Mouse (Mus musculus) left cerebral cortex, postnatal 25 days (tissue): ENCODE data around the gene Bex4. TPM values are rescaled to one million over a fixed set of nuclear protein-coding genes. Genes with fewer than 3 reads are reported as not detected.

Experiments used
- DNase-seq, 2 experiments: peaks; one replicate each; pipeline ENCODE4 v3.0.0; 2022; ENCODE audit warnings: low spot score in 2 of 2, mixed read lengths in 1 of 2
- intact Hi-C: fragments of 180-260 bp; cut with DNase I; formaldehyde crosslinking; loops from one replicate; pipeline ENCODE4 v1.15.1; 2025
- microRNA-seq, 2 experiments: library from miRNA; unstranded; fragments of <30 nt; microRNA quantifications; one replicate each; pipeline ENCODE4 v1.2.0; 2022
- total RNA-seq, 2 experiments: library from RNA; stranded (reverse); gene quantifications; 2 replicates each; pipeline ENCODE4 v1.2.3; 2021

Bex4 gene
- total RNA-seq, 2 experiments from 2014 or later, result 19.8 to 22.3 TPM

DNA sequence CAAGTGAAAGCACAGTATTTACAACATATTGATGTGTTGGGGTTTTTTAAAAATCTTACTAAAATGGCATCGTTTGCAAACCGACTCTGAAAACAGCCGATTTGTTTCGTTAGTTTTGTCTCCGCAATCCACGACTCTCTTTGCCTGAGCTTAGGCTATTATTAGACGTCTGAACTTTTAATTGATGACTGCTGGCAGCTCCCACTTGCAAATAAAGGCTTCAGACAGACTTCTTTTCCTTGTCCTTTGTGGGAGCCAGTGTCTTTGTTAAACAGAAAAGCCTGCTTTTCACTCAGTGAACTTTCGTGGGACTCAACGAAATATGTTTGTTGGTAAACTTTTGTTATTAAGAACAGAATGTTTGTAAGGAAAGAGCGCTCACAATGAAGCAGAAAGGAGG lies 34.0 kb downstream of the Bex4 start:
- intact Hi-C loops, result no loop called here
- no peak for DNase-seq

DNA sequence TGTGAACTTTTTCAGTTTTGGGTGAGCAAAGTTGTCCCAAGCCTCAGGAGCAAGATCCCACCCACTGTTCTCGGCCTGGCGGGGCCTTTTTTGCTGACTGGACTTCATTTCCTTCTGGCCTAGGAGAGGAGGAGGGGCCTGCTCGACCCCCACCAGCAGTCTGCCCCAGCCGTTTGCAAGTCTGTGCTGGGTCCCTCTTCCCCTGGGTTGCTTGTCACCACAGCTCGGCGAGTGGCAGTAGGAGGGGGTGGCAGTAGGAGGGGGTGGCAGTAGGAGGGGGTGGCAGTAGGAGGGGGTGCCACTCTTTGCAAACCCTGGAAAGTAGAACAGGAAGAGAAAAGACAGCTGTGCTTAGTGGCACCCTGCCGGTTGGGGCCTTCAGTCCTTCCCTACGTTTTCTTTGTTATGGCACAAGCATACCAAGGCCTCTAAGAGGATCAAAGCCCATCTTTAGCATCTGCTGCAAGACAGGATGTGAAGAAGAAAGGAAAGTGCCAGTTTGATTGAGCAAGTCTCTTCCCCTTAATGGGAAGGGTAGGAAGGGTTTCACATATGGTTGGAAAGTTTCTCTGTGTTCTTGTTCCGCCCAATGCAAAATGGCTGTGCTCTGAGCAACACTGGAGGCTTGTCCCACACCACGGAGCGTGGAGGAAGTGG lies 42.2 kb downstream of the Bex4 start:
- no peak for DNase-seq
- intact Hi-C loops, result no loop called here

GRCm38 (mm10) chrX:136183107-136183506 lies 44.3 kb downstream of the Bex4 start:
- DNase-seq, result no peak
- intact Hi-C loops, result no loop called here

Small RNA genes lying within 50 kb of the gene (microRNA-seq; reads per million reads assigned to microRNA genes)
- gene Mir6383, result 0 reads per million in 2 experiments

Other genes with a start within 250 kb of the Bex4 start
- 10 to 100 TPM; 66.2 to 75.0 TPM for gene Arxes2, start 145.2 kb upstream of the Bex4 start, total RNA-seq
- 10 to 100 TPM; 40.7 to 41.9 TPM for gene Arxes1, start 105.6 kb upstream of the Bex4 start, total RNA-seq
- gene Bex2, start 70.8 kb upstream of the Bex4 start, total RNA-seq, result 100 to 1,000 TPM; 384 to 394 TPM
- not detected for gene Nxf3, start 53.7 kb upstream of the Bex4 start, total RNA-seq
- gene Tceal8, start 33.3 kb downstream of the Bex4 start, total RNA-seq, result 10 to 100 TPM; 32.8 to 45.5 TPM
- 100 to 1,000 TPM; 125 to 156 TPM for gene Tceal5, start 64.9 kb downstream of the Bex4 start, total RNA-seq
- 1 to 10 TPM; 1.9 to 2.2 TPM for gene Tceal7, start 75.8 kb downstream of the Bex4 start, total RNA-seq
- gene Bex1, start 76.5 kb downstream of the Bex4 start, total RNA-seq, result 10 to 100 TPM; 87.8 to 89.8 TPM
- 100 to 1,000 TPM; 119 to 122 TPM for gene Tceal9, start 106.1 kb downstream of the Bex4 start, total RNA-seq
- 100 to 1,000 TPM; 307 to 324 TPM for gene Bex3, start 131.3 kb downstream of the Bex4 start, total RNA-seq